Mouse (Mus musculus): ENCODE data around the gene Jph4. TPM values are rescaled to one million over a fixed set of nuclear protein-coding genes. Genes with fewer than 3 reads are reported as not detected.

The Jph4 gene
- total and polyA plus RNA-seq, 3 experiments = 0.11 TPM; not detected in 2

GRCm38 (mm10) chr14:55157322-55158065, 40.8 kb upstream of the Jph4 start:
- DNase-seq (ENCODE audit: low spot score) (no peak), ATAC-seq (ENCODE audit: extremely low read depth, insufficient number of reproducible peaks, low FRiP score, poor library complexity, severe bottlenecking) (no peak)
- Histone ChIP-seq H3K27me3 (ENCODE audit: insufficient read depth, low read length) (peaks cover 9% of the 10 kb centered on the region), H3K36me3 (replicated peaks) (no peaks in the 10 kb centered on the region), H3K4me3 (ENCODE audit: low read depth, low read length) (no peak overlapping the region), H3K9me3 (replicated peaks) (no peaks in the 10 kb centered on the region), H3K4me1 (ENCODE audit: insufficient read depth, low read depth, low read length) (no peaks in the 10 kb centered on the region)
- no peak for TF ChIP-seq GATA2 (IDR thresholded peaks at IDR 0.05; ENCODE audit: borderline replicate concordance, low read depth, low read length)
- TF ChIP-seq TAL1 (conservative IDR thresholded peaks at IDR 0.05; ENCODE audit: low read depth, low read length) = no peak
- TF ChIP-seq GATA1 (IDR thresholded peaks at IDR 0.05; ENCODE audit: borderline replicate concordance, low read length) = no peak
- TF ChIP-seq CTCF (IDR thresholded peaks at IDR 0.05; ENCODE audit: low read depth, low read length) = no peak
- no peak for TF ChIP-seq POLR2AphosphoS5 (IDR thresholded peaks at IDR 0.05; ENCODE audit: insufficient replicate concordance, low read depth, low read length)

- H3K9me3 ChIP-seq (replicated peaks) = no peaks in the 10 kb centered on the region
- no peak for ATAC-seq (ENCODE audit: extremely low read depth, insufficient number of reproducible peaks, low FRiP score, poor library complexity, severe bottlenecking)
- no peak for TF ChIP-seq TAL1 (conservative IDR thresholded peaks at IDR 0.05; ENCODE audit: low read depth, low read length)
- no peak for TF ChIP-seq CTCF (IDR thresholded peaks at IDR 0.05; ENCODE audit: low read depth, low read length)
- no peak for TF ChIP-seq GATA2 (IDR thresholded peaks at IDR 0.05; ENCODE audit: borderline replicate concordance, low read depth, low read length)
- TF ChIP-seq GATA1 (IDR thresholded peaks at IDR 0.05; ENCODE audit: borderline replicate concordance, low read length) = no peak
- no peak for TF ChIP-seq POLR2AphosphoS5 (IDR thresholded peaks at IDR 0.05; ENCODE audit: insufficient replicate concordance, low read depth, low read length)
- H3K36me3 ChIP-seq (replicated peaks) = no peaks in the 10 kb centered on the region
- DNase-seq (ENCODE audit: low spot score) = no peak
- H3K4me3 ChIP-seq (ENCODE audit: low read depth, low read length) = no peak overlapping the region
- no peaks in the 10 kb centered on the region for H3K4me1 ChIP-seq (ENCODE audit: insufficient read depth, low read depth, low read length)
- H3K27me3 ChIP-seq (ENCODE audit: insufficient read depth, low read length) = peaks cover 12% of the 10 kb centered on the region
These were observed 36.3 kb upstream of the Jph4 start for GRCm38 (mm10) chr14:55152951-55153481.

GRCm38 (mm10) chr14:55152174-55152573, 35.4 kb upstream of the Jph4 start:
- Histone ChIP-seq H3K27me3 (ENCODE audit: insufficient read depth, low read length) (peaks cover 18% of the 10 kb centered on the region), H3K36me3 (replicated peaks) (no peaks in the 10 kb centered on the region), H3K4me3 (ENCODE audit: low read depth, low read length) (no peak overlapping the region), H3K9me3 (replicated peaks) (no peaks in the 10 kb centered on the region), H3K4me1 (ENCODE audit: insufficient read depth, low read depth, low read length) (no peaks in the 10 kb centered on the region)
- DNase-seq (ENCODE audit: low spot score) (no peak), ATAC-seq (ENCODE audit: extremely low read depth, insufficient number of reproducible peaks, low FRiP score, poor library complexity, severe bottlenecking) (no peak)
- no peak for TF ChIP-seq GATA1 (IDR thresholded peaks at IDR 0.05; ENCODE audit: borderline replicate concordance, low read length)
- TF ChIP-seq CTCF (IDR thresholded peaks at IDR 0.05; ENCODE audit: low read depth, low read length) = no peak
- TF ChIP-seq POLR2AphosphoS5 (IDR thresholded peaks at IDR 0.05; ENCODE audit: insufficient replicate concordance, low read depth, low read length) = no peak
- no peak for TF ChIP-seq TAL1 (conservative IDR thresholded peaks at IDR 0.05; ENCODE audit: low read depth, low read length)
- no peak for TF ChIP-seq GATA2 (IDR thresholded peaks at IDR 0.05; ENCODE audit: borderline replicate concordance, low read depth, low read length)

- TF ChIP-seq CTCF (IDR thresholded peaks at IDR 0.05; ENCODE audit: low read depth, low read length) (no peak), GATA1 (IDR thresholded peaks at IDR 0.05; ENCODE audit: borderline replicate concordance, low read length) (no peak), TAL1 (conservative IDR thresholded peaks at IDR 0.05; ENCODE audit: low read depth, low read length) (no peak), GATA2 (IDR thresholded peaks at IDR 0.05; ENCODE audit: borderline replicate concordance, low read depth, low read length) (no peak), POLR2AphosphoS5 (IDR thresholded peaks at IDR 0.05; ENCODE audit: insufficient replicate concordance, low read depth, low read length) (no peak)
- DNase-seq (ENCODE audit: low spot score) (no peak), ATAC-seq (ENCODE audit: extremely low read depth, insufficient number of reproducible peaks, low FRiP score, poor library complexity, severe bottlenecking) (no peak)
- H3K4me1 ChIP-seq (ENCODE audit: insufficient read depth, low read depth, low read length) = no peaks in the 10 kb centered on the region
- peaks cover 24% of the 10 kb centered on the region for H3K27me3 ChIP-seq (ENCODE audit: insufficient read depth, low read length)
- no peaks in the 10 kb centered on the region for H3K9me3 ChIP-seq (replicated peaks)
- no peak overlapping the region for H3K4me3 ChIP-seq (ENCODE audit: low read depth, low read length)
- no peaks in the 10 kb centered on the region for H3K36me3 ChIP-seq (replicated peaks)
These were observed 34.2 kb upstream of the Jph4 start for GRCm38 (mm10) chr14:55150985-55151384.

GRCm38 (mm10) chr14:55149041-55149440, 32.3 kb upstream of the Jph4 start:
- H3K4me3 ChIP-seq (ENCODE audit: low read depth, low read length) = no peak overlapping the region
- TF ChIP-seq CTCF (IDR thresholded peaks at IDR 0.05; ENCODE audit: low read depth, low read length) (no peak), TAL1 (conservative IDR thresholded peaks at IDR 0.05; ENCODE audit: low read depth, low read length) (no peak), POLR2AphosphoS5 (IDR thresholded peaks at IDR 0.05; ENCODE audit: insufficient replicate concordance, low read depth, low read length) (no peak), GATA2 (IDR thresholded peaks at IDR 0.05; ENCODE audit: borderline replicate concordance, low read depth, low read length) (no peak), GATA1 (IDR thresholded peaks at IDR 0.05; ENCODE audit: borderline replicate concordance, low read length) (no peak)
- H3K9me3 ChIP-seq (replicated peaks) = no peaks in the 10 kb centered on the region
- ATAC-seq (ENCODE audit: extremely low read depth, insufficient number of reproducible peaks, low FRiP score, poor library complexity, severe bottlenecking) (no peak), DNase-seq (ENCODE audit: low spot score) (no peak)
- peaks cover 30% of the 10 kb centered on the region for H3K27me3 ChIP-seq (ENCODE audit: insufficient read depth, low read length)
- H3K4me1 ChIP-seq (ENCODE audit: insufficient read depth, low read depth, low read length) = no peaks in the 10 kb centered on the region
- H3K36me3 ChIP-seq (replicated peaks) = no peaks in the 10 kb centered on the region

GRCm38 (mm10) chr14:55148363-55148915, 31.7 kb upstream of the Jph4 start:
- no peak for TF ChIP-seq GATA1 (IDR thresholded peaks at IDR 0.05; ENCODE audit: borderline replicate concordance, low read length)
- TF ChIP-seq CTCF (IDR thresholded peaks at IDR 0.05; ENCODE audit: low read depth, low read length) = peak; percentile 88
- no peak for ATAC-seq (ENCODE audit: extremely low read depth, insufficient number of reproducible peaks, low FRiP score, poor library complexity, severe bottlenecking)
- no peaks in the 10 kb centered on the region for H3K4me1 ChIP-seq (ENCODE audit: insufficient read depth, low read depth, low read length)

More at GRCm38 (mm10) chr14:55148363-55148915, 31.7 kb upstream of the Jph4 start:
- Histone ChIP-seq H3K27me3 (ENCODE audit: insufficient read depth, low read length) (peaks cover 30% of the 10 kb centered on the region), H3K9me3 (replicated peaks) (no peaks in the 10 kb centered on the region), H3K4me3 (ENCODE audit: low read depth, low read length) (no peak overlapping the region), H3K36me3 (replicated peaks) (no peaks in the 10 kb centered on the region)
- DNase-seq (ENCODE audit: low spot score) = peak; percentile 40

All from G1E (cell line).